Mouse (Mus musculus): ENCODE data around the gene Chit1. TPM values are rescaled to one million over a fixed set of nuclear protein-coding genes. Genes with fewer than 3 reads are reported as not detected.

Gene Chit1
- total and polyA plus RNA-seq, 3 experiments: not detected

- H3K27me3 ChIP-seq (ENCODE audit: insufficient read depth, low read length): peaks cover 82% of the 10 kb centered on the region
- no peaks in the 10 kb centered on the region for H3K9me3 ChIP-seq (replicated peaks)
- H3K4me1 ChIP-seq (ENCODE audit: insufficient read depth, low read depth, low read length): peaks cover 10% of the 10 kb centered on the region; the same call in 1 of the 2 replicates
- DNase-seq (ENCODE audit: low spot score) (no peak), ATAC-seq (ENCODE audit: extremely low read depth, insufficient number of reproducible peaks, low FRiP score, poor library complexity, severe bottlenecking) (no peak)
- TF ChIP-seq GATA1 (IDR thresholded peaks at IDR 0.05; ENCODE audit: borderline replicate concordance, low read length): no peak
- no peak overlapping the region for H3K4me3 ChIP-seq (ENCODE audit: low read depth, low read length)
- no peaks in the 10 kb centered on the region for H3K36me3 ChIP-seq (replicated peaks)
These were observed 80.2 kb downstream of the Chit1 start for GRCm38 (mm10) chr1:134191192-134191591.

GRCm38 (mm10) chr1:134192024-134192423 lies 81.0 kb downstream of the Chit1 start:
- no peak for ATAC-seq (ENCODE audit: extremely low read depth, insufficient number of reproducible peaks, low FRiP score, poor library complexity, severe bottlenecking)
- TF ChIP-seq GATA1 (IDR thresholded peaks at IDR 0.05; ENCODE audit: borderline replicate concordance, low read length) (no peak), GATA2 (IDR thresholded peaks at IDR 0.05; ENCODE audit: borderline replicate concordance, low read depth, low read length) (no peak), POLR2AphosphoS5 (IDR thresholded peaks at IDR 0.05; ENCODE audit: insufficient replicate concordance, low read depth, low read length) (no peak), TAL1 (conservative IDR thresholded peaks at IDR 0.05; ENCODE audit: low read depth, low read length) (no peak), CTCF (IDR thresholded peaks at IDR 0.05; ENCODE audit: low read depth, low read length) (no peak)
- peaks cover 81% of the 10 kb centered on the region for H3K27me3 ChIP-seq (ENCODE audit: insufficient read depth, low read length)

GRCm38 (mm10) chr1:134193126-134193525 lies 82.1 kb downstream of the Chit1 start, which contains the start of gene Mybph:
Gene Mybph, plus strand, starts transcription at chr1:134193448.
- Histone ChIP-seq H3K9me3 (replicated peaks) (no peaks in the 10 kb centered on the region), H3K36me3 (replicated peaks) (no peaks in the 10 kb centered on the region), H3K4me1 (ENCODE audit: insufficient read depth, low read depth, low read length) (peaks cover 10% of the 10 kb centered on the region; the same call in 1 of the 2 replicates), H3K27me3 (ENCODE audit: insufficient read depth, low read length) (peaks cover 80% of the 10 kb centered on the region), H3K4me3 (ENCODE audit: low read depth, low read length) (no peak within 1 kb of the TSS)
- TF ChIP-seq CTCF (IDR thresholded peaks at IDR 0.05; ENCODE audit: low read depth, low read length): no peak
- TF ChIP-seq GATA2 (IDR thresholded peaks at IDR 0.05; ENCODE audit: borderline replicate concordance, low read depth, low read length): no peak
- TF ChIP-seq POLR2AphosphoS5 (IDR thresholded peaks at IDR 0.05; ENCODE audit: insufficient replicate concordance, low read depth, low read length): no peak
- TF ChIP-seq GATA1 (IDR thresholded peaks at IDR 0.05; ENCODE audit: borderline replicate concordance, low read length): no peak
- no peak for TF ChIP-seq TAL1 (conservative IDR thresholded peaks at IDR 0.05; ENCODE audit: low read depth, low read length)
- DNase-seq (ENCODE audit: low spot score) (no peak), ATAC-seq (ENCODE audit: extremely low read depth, insufficient number of reproducible peaks, low FRiP score, poor library complexity, severe bottlenecking) (no peak)

More at GRCm38 (mm10) chr1:134192024-134192423, 81.0 kb downstream of the Chit1 start:
- Histone ChIP-seq H3K4me3 (ENCODE audit: low read depth, low read length) (no peak overlapping the region), H3K9me3 (replicated peaks) (no peaks in the 10 kb centered on the region), H3K4me1 (ENCODE audit: insufficient read depth, low read depth, low read length) (peaks cover 10% of the 10 kb centered on the region; the same call in 1 of the 2 replicates), H3K36me3 (replicated peaks) (no peaks in the 10 kb centered on the region)
- no peak for DNase-seq (ENCODE audit: low spot score)

GRCm38 (mm10) chr1:134193674-134194197 lies 82.7 kb downstream of the Chit1 start:
- Histone ChIP-seq H3K4me1 (ENCODE audit: insufficient read depth, low read depth, low read length) (peaks cover 10% of the 10 kb centered on the region; the same call in 1 of the 2 replicates), H3K4me3 (ENCODE audit: low read depth, low read length) (no peak overlapping the region), H3K9me3 (replicated peaks) (no peaks in the 10 kb centered on the region), H3K36me3 (replicated peaks) (no peaks in the 10 kb centered on the region), H3K27me3 (ENCODE audit: insufficient read depth, low read length) (peaks cover 80% of the 10 kb centered on the region)
- ATAC-seq (ENCODE audit: extremely low read depth, insufficient number of reproducible peaks, low FRiP score, poor library complexity, severe bottlenecking): no peak
- no peak for TF ChIP-seq GATA2 (IDR thresholded peaks at IDR 0.05; ENCODE audit: borderline replicate concordance, low read depth, low read length)
- TF ChIP-seq TAL1 (conservative IDR thresholded peaks at IDR 0.05; ENCODE audit: low read depth, low read length): no peak
- no peak for TF ChIP-seq CTCF (IDR thresholded peaks at IDR 0.05; ENCODE audit: low read depth, low read length)
- no peak for DNase-seq (ENCODE audit: low spot score)

- ATAC-seq (ENCODE audit: extremely low read depth, insufficient number of reproducible peaks, low FRiP score, poor library complexity, severe bottlenecking) (no peak), DNase-seq (ENCODE audit: low spot score) (no peak)
- H3K27me3 ChIP-seq (ENCODE audit: insufficient read depth, low read length): peaks cover 76% of the 10 kb centered on the region
- no peaks in the 10 kb centered on the region for H3K36me3 ChIP-seq (replicated peaks)
- H3K4me3 ChIP-seq (ENCODE audit: low read depth, low read length): no peak overlapping the region
- H3K9me3 ChIP-seq (replicated peaks): no peaks in the 10 kb centered on the region
- H3K4me1 ChIP-seq (ENCODE audit: insufficient read depth, low read depth, low read length): peaks cover 10% of the 10 kb centered on the region; the same call in 1 of the 2 replicates
- TF ChIP-seq POLR2AphosphoS5 (IDR thresholded peaks at IDR 0.05; ENCODE audit: insufficient replicate concordance, low read depth, low read length): no peak
- TF ChIP-seq GATA2 (IDR thresholded peaks at IDR 0.05; ENCODE audit: borderline replicate concordance, low read depth, low read length): no peak
- TF ChIP-seq TAL1 (conservative IDR thresholded peaks at IDR 0.05; ENCODE audit: low read depth, low read length): no peak
- TF ChIP-seq CTCF (IDR thresholded peaks at IDR 0.05; ENCODE audit: low read depth, low read length): no peak
- no peak for TF ChIP-seq GATA1 (IDR thresholded peaks at IDR 0.05; ENCODE audit: borderline replicate concordance, low read length)
These were observed 83.4 kb downstream of the Chit1 start for GRCm38 (mm10) chr1:134194298-134195022.

GRCm38 (mm10) chr1:134195117-134195516 lies 84.1 kb downstream of the Chit1 start:
- Histone ChIP-seq H3K4me3 (ENCODE audit: low read depth, low read length) (no peak overlapping the region), H3K36me3 (replicated peaks) (no peaks in the 10 kb centered on the region), H3K9me3 (replicated peaks) (no peaks in the 10 kb centered on the region), H3K27me3 (ENCODE audit: insufficient read depth, low read length) (peaks cover 76% of the 10 kb centered on the region), H3K4me1 (ENCODE audit: insufficient read depth, low read depth, low read length) (peaks cover 10% of the 10 kb centered on the region; the same call in 1 of the 2 replicates)
- no peak for ATAC-seq (ENCODE audit: extremely low read depth, insufficient number of reproducible peaks, low FRiP score, poor library complexity, severe bottlenecking)
- no peak for TF ChIP-seq POLR2AphosphoS5 (IDR thresholded peaks at IDR 0.05; ENCODE audit: insufficient replicate concordance, low read depth, low read length)
- no peak for TF ChIP-seq GATA2 (IDR thresholded peaks at IDR 0.05; ENCODE audit: borderline replicate concordance, low read depth, low read length)
- TF ChIP-seq CTCF (IDR thresholded peaks at IDR 0.05; ENCODE audit: low read depth, low read length): no peak
- TF ChIP-seq GATA1 (IDR thresholded peaks at IDR 0.05; ENCODE audit: borderline replicate concordance, low read length): no peak
- no peak for TF ChIP-seq TAL1 (conservative IDR thresholded peaks at IDR 0.05; ENCODE audit: low read depth, low read length)
- no peak for DNase-seq (ENCODE audit: low spot score)

All from G1E (cell line).